Mouse (Mus musculus) layer of hippocampus, adult 11-12 months (tissue): ENCODE measurements at regions not wholly inside any gene's neighbourhood (a gene's known extent, or its start where the extent isn't known, plus 50 kb on each side); places are given as distances from the start of the nearest gene placed in this dataset.

Experiments
- DNase-seq: peaks from one replicate; pipeline ENCODE4 v3.0.0; 2022; ENCODE audit warnings: low spot score

- DNase-seq = peak; percentile 42
Measured at GRCm38 (mm10) chr2:56025059-56025458, 589.3 kb downstream of the Kcnj3 start.

GRCm38 (mm10) chr2:56028958-56029357 is 593.2 kb downstream of the Kcnj3 start:
- no peak for DNase-seq
